ENCODE assay signal across 18 mouse cellular contexts in genomic region chr11:45311934-45312333, GRCm38 (mm10).
"Had no signal": no experiment of that assay in that cellular context is flagged by ENCODE, and none has a peak within 500 bp of the region (broad histone marks: within the 10 kb centered on the region; RNA-seq: fewer than 3 reads in every experiment).

No protein-coding gene starts in this region.

- H3K9ac ChIP-seq: kidney, embryonic 15.5 days; limb, embryonic 12.5 days; liver, embryonic 13.5 days; lung, embryonic 14.5 days; midbrain, embryonic 12.5 days; midbrain, embryonic 15.5 days; neural tube, embryonic 12.5 days; neural tube, embryonic 15.5 days had no signal

- ATAC-seq: lung, postnatal 0 days; midbrain, embryonic 15.5 days had no signal

- H3K27ac ChIP-seq: kidney, embryonic 15.5 days; limb, embryonic 12.5 days; liver, embryonic 13.5 days; macrophage; midbrain, embryonic 12.5 days; midbrain, embryonic 15.5 days; neural tube, embryonic 12.5 days; neural tube, embryonic 15.5 days had no signal

- H3K27me3 ChIP-seq: kidney, embryonic 15.5 days; limb, embryonic 12.5 days; liver, embryonic 13.5 days; midbrain, embryonic 12.5 days; midbrain, embryonic 15.5 days; neural tube, embryonic 12.5 days; neural tube, embryonic 15.5 days had no signal

- H3K9me3 ChIP-seq: kidney, embryonic 15.5 days; liver, embryonic 13.5 days; midbrain, embryonic 12.5 days; midbrain, embryonic 15.5 days; neural tube, embryonic 12.5 days; neural tube, embryonic 15.5 days had no signal

- H3K36me3 ChIP-seq: kidney, embryonic 15.5 days; limb, embryonic 12.5 days; liver, embryonic 13.5 days; midbrain, embryonic 12.5 days; midbrain, embryonic 15.5 days; neural tube, embryonic 12.5 days; neural tube, embryonic 15.5 days had no signal

- H3K4me1 ChIP-seq: kidney, embryonic 15.5 days; limb, embryonic 12.5 days; liver, embryonic 13.5 days; midbrain, embryonic 12.5 days; midbrain, embryonic 15.5 days; neural tube, embryonic 12.5 days; neural tube, embryonic 15.5 days had no signal

- H3K4me3 ChIP-seq: kidney, embryonic 15.5 days; limb, embryonic 12.5 days; liver, embryonic 13.5 days; midbrain, embryonic 12.5 days; midbrain, embryonic 15.5 days; neural tube, embryonic 12.5 days; neural tube, embryonic 15.5 days had no signal

- DNase-seq: kidney, adult 11 months; kidney, adult 8-10 months; kidney, postnatal 10 days; kidney, postnatal 4 days; liver, embryonic 13.5 days; lung, embryonic 14.5 days; retina, postnatal 1 day; right cerebral cortex, postnatal 25 days; thymus, adult 18-20 months; thymus, postnatal 36 days had no signal

- H3K4me2 ChIP-seq: kidney, embryonic 15.5 days; limb, embryonic 12.5 days; liver, embryonic 13.5 days; lung, embryonic 14.5 days; midbrain, embryonic 12.5 days; midbrain, embryonic 15.5 days; neural tube, embryonic 12.5 days; neural tube, embryonic 15.5 days had no signal
